Mouse (Mus musculus): ENCODE data around the gene Abca13. TPM values are rescaled to one million over a fixed set of nuclear protein-coding genes. Genes with fewer than 3 reads are reported as not detected.
"Not testable (repeated sequence)": the region's sequence is repeated elsewhere in the genome, so short reads cannot be mapped to it uniquely, and the experiment has no call there.

Gene Abca13
- polyA plus RNA-seq, 1 experiment from 2014 or later, result 0.03 TPM

- no peak overlapping the region for H3K9ac ChIP-seq
- H3K9me3 ChIP-seq (ENCODE audit: control insufficient read depth, low read length), result no peaks in the 10 kb centered on the region
- ATAC-seq (ENCODE audit: low FRiP score) (peak; percentile 65; the same call in 1 of the 2 replicates), DNase-seq (ENCODE audit: low spot score) (no peak)
- no peak overlapping the region for H3K4me3 ChIP-seq (replicated peaks; ENCODE audit: low read length)
- no peak overlapping the region for H3K4me2 ChIP-seq (replicated peaks)
- no peaks in the 10 kb centered on the region for H3K4me1 ChIP-seq (replicated peaks; ENCODE audit: control insufficient read depth, insufficient read depth, low read length)
- H3K27me3 ChIP-seq (ENCODE audit: control insufficient read depth, insufficient read depth, low read length), result no peaks in the 10 kb centered on the region
- WGBS, result 43% methylated on average over 11 of the region's 11 CpGs
- no peaks in the 10 kb centered on the region for H3K36me3 ChIP-seq (replicated peaks; ENCODE audit: control insufficient read depth, insufficient read depth)
- no peak overlapping the region for H3K27ac ChIP-seq
These were observed 779 bp upstream of the Abca13 start for GRCm38 (mm10) chr11:9190772-9191554.

DNA sequence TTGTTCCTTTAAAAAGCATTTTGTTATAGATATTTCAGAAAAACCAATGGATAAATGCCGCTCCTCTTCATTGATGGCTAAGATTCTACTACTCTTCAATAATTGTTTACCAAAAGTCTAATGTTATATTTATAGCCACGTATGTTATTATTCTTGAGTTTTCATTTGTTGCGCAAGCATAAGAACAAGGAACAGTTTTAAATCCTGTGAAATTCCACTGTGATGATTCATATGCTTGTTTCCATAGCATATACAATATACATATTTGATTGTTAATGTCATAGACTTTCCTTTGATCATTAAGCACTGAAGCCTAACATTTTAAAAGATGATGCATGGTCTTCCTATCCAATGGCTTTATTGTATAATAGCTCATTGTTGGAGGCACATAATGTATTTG lies 3.1 kb downstream of the Abca13 start:
- 92% methylated on average over 3 of the region's 3 CpGs for WGBS
- Histone ChIP-seq H3K27me3 (ENCODE audit: control insufficient read depth, insufficient read depth, low read length) (no peaks in the 10 kb centered on the region), H3K9ac (no peak overlapping the region), H3K36me3 (replicated peaks; ENCODE audit: control insufficient read depth, insufficient read depth) (no peaks in the 10 kb centered on the region), H3K9me3 (ENCODE audit: control insufficient read depth, low read length) (no peaks in the 10 kb centered on the region), H3K4me2 (replicated peaks) (no peak overlapping the region), H3K4me1 (replicated peaks; ENCODE audit: control insufficient read depth, insufficient read depth, low read length) (no peaks in the 10 kb centered on the region), H3K27ac (no peak overlapping the region), H3K4me3 (replicated peaks; ENCODE audit: low read length) (no peak overlapping the region)
- DNase-seq (ENCODE audit: low spot score), result no peak
- ATAC-seq (ENCODE audit: low FRiP score), result no peak

GRCm38 (mm10) chr11:9199868-9200267 lies 8.1 kb downstream of the Abca13 start:
- Histone ChIP-seq H3K36me3 (replicated peaks; ENCODE audit: control insufficient read depth, insufficient read depth) (no peaks in the 10 kb centered on the region), H3K9me3 (ENCODE audit: control insufficient read depth, low read length) (no peaks in the 10 kb centered on the region), H3K4me1 (replicated peaks; ENCODE audit: control insufficient read depth, insufficient read depth, low read length) (no peaks in the 10 kb centered on the region), H3K4me3 (replicated peaks; ENCODE audit: low read length) (no peak overlapping the region), H3K9ac (no peak overlapping the region), H3K4me2 (replicated peaks) (no peak overlapping the region), H3K27me3 (ENCODE audit: control insufficient read depth, insufficient read depth, low read length) (no peaks in the 10 kb centered on the region), H3K27ac (no peak overlapping the region)
- ATAC-seq (ENCODE audit: low FRiP score), result no peak
- 71% methylated on average over 2 of the region's 2 CpGs for WGBS
- no peak for DNase-seq (ENCODE audit: low spot score)

DNA sequence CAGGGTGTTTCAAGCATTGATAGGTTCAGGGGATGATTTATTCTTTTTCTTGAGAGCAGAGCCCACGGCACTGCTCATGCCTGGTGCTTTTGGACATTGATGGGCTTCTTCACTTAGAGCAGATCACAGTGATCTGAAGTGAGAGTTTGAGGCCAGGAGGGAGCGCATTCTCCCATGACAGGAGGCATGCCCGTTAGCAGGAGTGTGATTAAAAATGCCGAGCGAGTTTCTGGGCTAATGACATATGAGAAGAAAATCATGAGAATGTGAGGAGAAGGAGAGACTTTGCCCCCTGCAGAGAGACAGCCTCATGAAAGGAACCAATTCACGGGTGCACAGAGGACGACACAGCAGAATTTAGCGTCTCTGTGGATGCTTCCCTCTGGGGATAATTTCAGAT lies 19.0 kb downstream of the Abca13 start:
- ATAC-seq (ENCODE audit: low FRiP score), result no peak

DNA sequence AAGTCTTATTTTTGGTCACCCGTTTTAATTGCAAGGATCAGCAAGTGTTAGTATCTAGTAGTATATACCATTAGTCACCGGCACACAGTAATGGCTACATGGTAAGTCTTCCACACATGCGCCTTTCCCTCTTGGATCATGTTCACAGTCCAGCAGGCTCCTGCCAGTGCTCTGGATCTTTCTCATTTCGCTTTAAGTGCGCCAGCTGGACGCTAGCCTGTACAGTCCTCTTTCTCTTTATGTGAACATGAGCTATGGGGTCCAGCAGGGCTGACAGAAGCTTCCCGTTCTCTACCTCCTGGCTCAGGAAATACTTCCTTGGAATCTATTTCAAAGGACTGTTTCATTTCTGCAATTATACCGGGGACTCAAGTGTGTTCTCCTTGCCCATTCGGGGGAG lies 21.8 kb downstream of the Abca13 start:
- Histone ChIP-seq H3K4me3 (replicated peaks; ENCODE audit: low read length) (no peak overlapping the region), H3K36me3 (replicated peaks; ENCODE audit: control insufficient read depth, insufficient read depth) (no peaks in the 10 kb centered on the region), H3K27ac (no peak overlapping the region), H3K27me3 (ENCODE audit: control insufficient read depth, insufficient read depth, low read length) (no peaks in the 10 kb centered on the region), H3K4me2 (replicated peaks) (no peak overlapping the region), H3K9ac (no peak overlapping the region), H3K4me1 (replicated peaks; ENCODE audit: control insufficient read depth, insufficient read depth, low read length) (no peaks in the 10 kb centered on the region), H3K9me3 (ENCODE audit: control insufficient read depth, low read length) (no peaks in the 10 kb centered on the region)
- DNase-seq (ENCODE audit: low spot score), result no peak
- WGBS, result 92% methylated on average over 9 of the region's 9 CpGs
- ATAC-seq (ENCODE audit: low FRiP score), result no peak

More for the DNA sequence above, 19.0 kb downstream of the Abca13 start:
- 60% methylated on average over 8 of the region's 8 CpGs for WGBS
- Histone ChIP-seq H3K27ac (no peak overlapping the region), H3K4me3 (replicated peaks; ENCODE audit: low read length) (no peak overlapping the region), H3K27me3 (ENCODE audit: control insufficient read depth, insufficient read depth, low read length) (no peaks in the 10 kb centered on the region), H3K36me3 (replicated peaks; ENCODE audit: control insufficient read depth, insufficient read depth) (no peaks in the 10 kb centered on the region), H3K4me1 (replicated peaks; ENCODE audit: control insufficient read depth, insufficient read depth, low read length) (no peaks in the 10 kb centered on the region), H3K9me3 (ENCODE audit: control insufficient read depth, low read length) (no peaks in the 10 kb centered on the region), H3K4me2 (replicated peaks) (no peak overlapping the region), H3K9ac (no peak overlapping the region)
- DNase-seq (ENCODE audit: low spot score), result no peak

GRCm38 (mm10) chr11:9216252-9216651 lies 24.5 kb downstream of the Abca13 start:
- Histone ChIP-seq H3K36me3 (replicated peaks; ENCODE audit: control insufficient read depth, insufficient read depth) (no peaks in the 10 kb centered on the region), H3K4me1 (replicated peaks; ENCODE audit: control insufficient read depth, insufficient read depth, low read length) (no peaks in the 10 kb centered on the region), H3K9ac (no peak overlapping the region), H3K4me2 (replicated peaks) (no peak overlapping the region), H3K9me3 (ENCODE audit: control insufficient read depth, low read length) (no peaks in the 10 kb centered on the region), H3K27ac (no peak overlapping the region), H3K4me3 (replicated peaks; ENCODE audit: low read length) (no peak overlapping the region), H3K27me3 (ENCODE audit: control insufficient read depth, insufficient read depth, low read length) (no peaks in the 10 kb centered on the region)
- 41% methylated on average over 4 of the region's 4 CpGs for WGBS
- DNase-seq (ENCODE audit: low spot score), result no peak
- ATAC-seq (ENCODE audit: low FRiP score), result no peak

GRCm38 (mm10) chr11:9220501-9220900 lies 28.8 kb downstream of the Abca13 start:
- Histone ChIP-seq H3K9ac (no peak overlapping the region), H3K4me1 (replicated peaks; ENCODE audit: control insufficient read depth, insufficient read depth, low read length) (no peaks in the 10 kb centered on the region), H3K4me2 (replicated peaks) (no peak overlapping the region), H3K27me3 (ENCODE audit: control insufficient read depth, insufficient read depth, low read length) (no peaks in the 10 kb centered on the region), H3K9me3 (ENCODE audit: control insufficient read depth, low read length) (no peaks in the 10 kb centered on the region), H3K4me3 (replicated peaks; ENCODE audit: low read length) (no peak overlapping the region), H3K36me3 (replicated peaks; ENCODE audit: control insufficient read depth, insufficient read depth) (no peaks in the 10 kb centered on the region), H3K27ac (no peak overlapping the region)
- WGBS, result 91% methylated on average over 3 of the region's 3 CpGs
- ATAC-seq (ENCODE audit: low FRiP score) (no peak), DNase-seq (ENCODE audit: low spot score) (no peak)

DNA sequence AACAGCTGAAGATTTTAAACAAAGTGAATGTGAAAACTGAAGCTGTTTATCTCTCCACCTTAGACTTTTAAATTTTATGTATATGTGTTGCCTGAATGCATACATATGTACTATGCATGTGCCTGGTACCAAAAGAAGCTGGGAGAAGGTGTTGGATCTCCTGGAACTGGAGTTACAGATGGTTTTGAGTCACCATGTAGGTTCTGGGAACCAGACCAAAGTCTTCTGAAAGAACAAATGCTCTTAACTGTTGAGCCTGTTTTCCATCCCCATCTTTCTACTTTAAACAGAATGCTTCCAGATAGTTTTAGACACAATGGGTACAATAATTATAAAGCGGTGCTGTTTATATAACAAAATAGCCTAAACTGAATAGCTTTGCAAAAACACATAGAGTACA lies 29.9 kb downstream of the Abca13 start:
- H3K9me3 ChIP-seq (ENCODE audit: control insufficient read depth, low read length), result no peaks in the 10 kb centered on the region
- no peak for ATAC-seq (ENCODE audit: low FRiP score)
- H3K36me3 ChIP-seq (replicated peaks; ENCODE audit: control insufficient read depth, insufficient read depth), result no peaks in the 10 kb centered on the region
- H3K4me3 ChIP-seq (replicated peaks; ENCODE audit: low read length), result no peak overlapping the region
- H3K27ac ChIP-seq, result no peak overlapping the region
- no peak overlapping the region for H3K9ac ChIP-seq
- no peaks in the 10 kb centered on the region for H3K4me1 ChIP-seq (replicated peaks; ENCODE audit: control insufficient read depth, insufficient read depth, low read length)
- H3K27me3 ChIP-seq (ENCODE audit: control insufficient read depth, insufficient read depth, low read length), result no peaks in the 10 kb centered on the region
- DNase-seq (ENCODE audit: low spot score), result no peak
- 93% methylated on average over 1 of the region's 1 CpGs for WGBS
- H3K4me2 ChIP-seq (replicated peaks), result no peak overlapping the region

DNA sequence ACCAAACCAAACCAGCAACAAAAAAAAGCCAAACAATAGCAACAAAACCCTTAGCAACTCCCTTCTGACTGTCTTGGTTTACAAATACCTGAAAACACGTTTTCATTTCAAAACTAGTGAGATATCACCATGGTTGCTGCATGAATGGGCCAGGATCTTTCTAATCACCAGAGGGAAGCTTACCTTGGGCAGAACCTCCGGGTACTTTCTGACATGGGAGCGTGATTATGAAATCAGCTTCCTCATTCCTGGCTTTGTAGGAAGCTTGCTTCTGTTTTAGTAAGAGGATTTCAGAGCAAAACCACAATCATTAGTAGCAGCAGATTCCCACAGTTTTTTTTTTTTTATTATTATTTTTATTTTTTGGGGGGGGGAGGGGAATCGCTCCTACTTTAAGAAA lies 34.7 kb downstream of the Abca13 start:
- no peaks in the 10 kb centered on the region for H3K9me3 ChIP-seq (ENCODE audit: control insufficient read depth, low read length)
- DNase-seq (ENCODE audit: low spot score), result no peak
- no peak overlapping the region for H3K4me3 ChIP-seq (replicated peaks; ENCODE audit: low read length)
- ATAC-seq (ENCODE audit: low FRiP score), result no peak
- no peaks in the 10 kb centered on the region for H3K4me1 ChIP-seq (replicated peaks; ENCODE audit: control insufficient read depth, insufficient read depth, low read length)
- no peak overlapping the region for H3K4me2 ChIP-seq (replicated peaks)
- 80% methylated on average over 4 of the region's 4 CpGs for WGBS
- no peak overlapping the region for H3K27ac ChIP-seq
- no peak overlapping the region for H3K9ac ChIP-seq
- H3K36me3 ChIP-seq (replicated peaks; ENCODE audit: control insufficient read depth, insufficient read depth), result no peaks in the 10 kb centered on the region
- H3K27me3 ChIP-seq (ENCODE audit: control insufficient read depth, insufficient read depth, low read length), result no peaks in the 10 kb centered on the region

DNA sequence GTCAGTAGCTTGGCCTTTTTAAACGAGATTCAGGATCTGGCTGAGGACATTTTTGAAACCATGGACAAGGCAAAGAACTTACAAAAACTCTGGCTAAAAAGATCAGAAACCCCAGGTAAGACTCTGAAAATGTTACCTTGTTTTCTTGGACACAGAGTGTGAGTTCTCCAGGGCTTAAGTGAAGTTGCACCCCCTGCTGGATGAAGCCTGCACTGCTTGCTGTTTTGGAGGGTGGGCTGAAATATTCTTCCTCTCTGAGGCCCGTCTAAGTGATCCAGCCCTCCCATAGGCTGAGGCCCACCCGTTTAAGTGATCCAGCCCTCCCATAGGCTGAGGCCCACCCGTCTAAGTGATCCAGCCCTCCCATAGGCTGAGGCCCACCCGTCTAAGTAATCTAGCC lies 57.9 kb downstream of the Abca13 start:
- ATAC-seq (ENCODE audit: low FRiP score); H3K4me2 ChIP-seq (replicated peaks); H3K9me3 ChIP-seq (ENCODE audit: control insufficient read depth, low read length); H3K27ac ChIP-seq; H3K4me3 ChIP-seq (replicated peaks; ENCODE audit: low read length); H3K9ac ChIP-seq; H3K36me3 ChIP-seq (replicated peaks; ENCODE audit: control insufficient read depth, insufficient read depth); H3K27me3 ChIP-seq (ENCODE audit: control insufficient read depth, insufficient read depth, low read length); H3K4me1 ChIP-seq (replicated peaks; ENCODE audit: control insufficient read depth, insufficient read depth, low read length); DNase-seq (ENCODE audit: low spot score): not testable (repeated sequence)
- WGBS, result 96% methylated on average over 5 of the region's 5 CpGs
